Mouse (Mus musculus): ENCODE data around the gene Ccl2. TPM values are rescaled to one million over a fixed set of nuclear protein-coding genes. Genes with fewer than 3 reads are reported as not detected.

The Ccl2 gene
- 2.3 and 2.4 TPM in 2 replicates for polyA plus RNA-seq (2014; fragmentation: Nextera tagmentation; extraction: Ambion mirVana)

DNA sequence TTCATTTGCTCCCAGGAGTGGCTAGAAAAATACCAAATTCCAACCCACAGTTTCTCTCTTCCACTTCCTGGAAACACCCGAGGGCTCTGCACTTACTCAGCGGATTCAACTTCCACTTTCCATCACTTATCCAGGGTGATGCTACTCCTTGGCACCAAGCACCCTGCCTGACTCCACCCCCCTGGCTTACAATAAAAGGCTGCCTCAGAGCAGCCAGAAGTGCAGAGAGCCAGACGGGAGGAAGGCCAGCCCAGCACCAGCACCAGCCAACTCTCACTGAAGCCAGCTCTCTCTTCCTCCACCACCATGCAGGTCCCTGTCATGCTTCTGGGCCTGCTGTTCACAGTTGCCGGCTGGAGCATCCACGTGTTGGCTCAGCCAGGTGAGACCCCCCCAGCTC lies at the start of gene Ccl2:
Ccl2 (plus strand) TSS at position 216 of the 400 bp plus-strand sequence.
- Histone ChIP-seq H3K9ac (ENCODE audit: low read depth, low read length) (no peak within 1 kb of the TSS), H3K9me3 (ENCODE audit: control insufficient read depth, low read length) (no peaks in the 10 kb centered on the region), H3K4me3 (ENCODE audit: low read depth, low read length) (no peak within 1 kb of the TSS), H3K4me1 (replicated peaks; ENCODE audit: control insufficient read depth, insufficient read depth, low read length) (no peaks in the 10 kb centered on the region), H3K4me2 (replicated peaks; ENCODE audit: low read depth, low read length) (no peak within 1 kb of the TSS), H3K27me3 (ENCODE audit: control insufficient read depth, insufficient read depth, low read length) (no peaks in the 10 kb centered on the region), H3K27ac (ENCODE audit: low read depth, low read length) (no peak within 1 kb of the TSS), H3K36me3 (ENCODE audit: control insufficient read depth, insufficient read depth, low read length) (no peaks in the 10 kb centered on the region)
- 35% methylated on average over 5 of the region's 5 CpGs for WGBS
- no peak for DNase-seq (ENCODE audit: low spot score)
- no peak for ATAC-seq (ENCODE audit: low FRiP score)

DNA sequence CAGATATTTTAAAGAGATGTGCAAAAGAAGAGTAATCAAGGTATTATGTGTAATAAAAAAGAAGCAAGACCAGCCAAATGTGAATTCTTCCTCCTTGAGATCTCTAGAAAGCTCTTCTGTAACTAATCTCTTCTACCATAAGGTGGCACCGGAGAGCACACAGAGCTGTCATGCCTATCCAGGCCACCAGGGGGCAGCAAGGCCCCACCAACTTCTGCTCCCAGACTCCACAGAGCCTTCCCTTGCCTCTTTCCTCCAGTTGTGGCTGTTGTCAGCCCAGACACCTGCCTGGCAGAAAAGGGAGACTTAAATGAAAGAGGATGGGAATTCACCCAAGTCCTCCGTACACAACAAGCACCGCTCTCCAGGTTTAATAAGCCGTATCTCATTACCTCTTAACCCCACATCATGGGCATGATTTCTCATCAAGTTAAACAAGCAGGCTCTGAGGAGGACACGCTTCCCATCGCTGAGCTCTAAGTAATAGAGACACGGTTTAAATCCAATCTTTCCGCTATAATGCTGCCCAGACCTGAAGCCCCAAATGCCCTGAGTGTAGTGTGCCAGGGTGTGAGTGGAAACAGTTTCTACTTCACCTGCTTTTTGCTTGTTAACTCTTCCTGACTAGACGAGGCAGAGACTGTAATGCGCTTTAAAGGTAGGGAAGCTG lies 39.1 kb upstream of the Ccl2 start:
- WGBS: 73% methylated on average over 10 of the region's 10 CpGs

DNA sequence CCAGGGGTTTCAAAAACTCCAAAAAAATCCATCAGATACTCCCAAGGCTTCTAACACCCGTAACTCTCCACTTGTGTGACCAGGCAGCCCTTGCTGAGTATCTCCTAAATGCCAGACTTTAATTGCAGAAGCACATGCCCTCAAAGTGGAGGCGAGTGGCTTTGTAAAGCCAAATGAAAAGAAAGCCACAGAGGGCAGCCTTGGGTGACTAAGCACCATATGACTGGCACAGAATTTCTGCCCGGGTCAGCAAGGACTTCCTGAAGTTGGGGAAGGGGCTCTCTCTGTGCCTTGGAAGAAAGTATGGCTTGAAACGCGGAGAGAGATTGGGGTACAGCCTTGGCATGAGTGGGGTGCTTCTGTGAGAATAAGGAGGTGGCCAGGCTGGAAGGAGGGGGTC lies 38.3 kb upstream of the Ccl2 start:
- Histone ChIP-seq H3K9ac (ENCODE audit: low read depth, low read length) (no peak overlapping the region), H3K4me2 (replicated peaks; ENCODE audit: low read depth, low read length) (no peak overlapping the region), H3K27ac (ENCODE audit: low read depth, low read length) (no peak overlapping the region), H3K4me3 (ENCODE audit: low read depth, low read length) (no peak overlapping the region), H3K4me1 (replicated peaks; ENCODE audit: control insufficient read depth, insufficient read depth, low read length) (no peaks in the 10 kb centered on the region), H3K36me3 (ENCODE audit: control insufficient read depth, insufficient read depth, low read length) (no peaks in the 10 kb centered on the region), H3K9me3 (ENCODE audit: control insufficient read depth, low read length) (no peaks in the 10 kb centered on the region), H3K27me3 (ENCODE audit: control insufficient read depth, insufficient read depth, low read length) (no peaks in the 10 kb centered on the region)
- no peak for DNase-seq (ENCODE audit: low spot score)
- 93% methylated on average over 5 of the region's 5 CpGs for WGBS
- ATAC-seq (ENCODE audit: low FRiP score): no peak

More for the DNA sequence above, 39.1 kb upstream of the Ccl2 start:
- no peaks in the 10 kb centered on the region for H3K36me3 ChIP-seq (ENCODE audit: control insufficient read depth, insufficient read depth, low read length)
- no peak for ATAC-seq (ENCODE audit: low FRiP score)
- no peak overlapping the region for H3K4me3 ChIP-seq (ENCODE audit: low read depth, low read length)
- peak; percentile 87 for DNase-seq (ENCODE audit: low spot score)
- no peak overlapping the region for H3K27ac ChIP-seq (ENCODE audit: low read depth, low read length)
- no peaks in the 10 kb centered on the region for H3K27me3 ChIP-seq (ENCODE audit: control insufficient read depth, insufficient read depth, low read length)
- no peak overlapping the region for H3K9ac ChIP-seq (ENCODE audit: low read depth, low read length)
- H3K9me3 ChIP-seq (ENCODE audit: control insufficient read depth, low read length): no peaks in the 10 kb centered on the region
- no peaks in the 10 kb centered on the region for H3K4me1 ChIP-seq (replicated peaks; ENCODE audit: control insufficient read depth, insufficient read depth, low read length)
- H3K4me2 ChIP-seq (replicated peaks; ENCODE audit: low read depth, low read length): no peak overlapping the region

DNA sequence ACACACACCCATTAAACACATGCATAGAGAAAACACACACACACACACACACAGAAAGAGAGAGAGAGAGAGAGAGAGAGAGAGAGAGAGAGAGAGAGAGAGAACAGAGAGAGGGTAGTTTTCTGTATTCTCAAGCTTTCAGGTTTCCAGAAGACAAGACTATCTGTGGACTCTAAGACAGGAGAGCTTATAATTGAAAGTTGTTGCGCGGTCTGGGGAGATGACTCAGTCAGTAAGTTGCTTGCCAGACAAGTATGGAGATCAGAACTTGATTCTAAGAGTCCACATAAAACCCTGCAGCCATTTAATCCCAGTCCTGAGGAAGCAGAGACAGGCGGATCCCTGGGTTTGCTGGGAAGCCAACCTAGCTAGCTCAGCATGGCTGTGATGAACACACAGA lies 36.7 kb upstream of the Ccl2 start:
- ATAC-seq (ENCODE audit: low FRiP score) (no peak), DNase-seq (ENCODE audit: low spot score) (no peak)
- Histone ChIP-seq H3K9ac (ENCODE audit: low read depth, low read length) (no peak overlapping the region), H3K27ac (ENCODE audit: low read depth, low read length) (no peak overlapping the region), H3K27me3 (ENCODE audit: control insufficient read depth, insufficient read depth, low read length) (no peaks in the 10 kb centered on the region), H3K9me3 (ENCODE audit: control insufficient read depth, low read length) (no peaks in the 10 kb centered on the region), H3K36me3 (ENCODE audit: control insufficient read depth, insufficient read depth, low read length) (no peaks in the 10 kb centered on the region), H3K4me1 (replicated peaks; ENCODE audit: control insufficient read depth, insufficient read depth, low read length) (no peaks in the 10 kb centered on the region), H3K4me2 (replicated peaks; ENCODE audit: low read depth, low read length) (no peak overlapping the region), H3K4me3 (ENCODE audit: low read depth, low read length) (no peak overlapping the region)
- WGBS: 87% methylated on average over 3 of the region's 3 CpGs

DNA sequence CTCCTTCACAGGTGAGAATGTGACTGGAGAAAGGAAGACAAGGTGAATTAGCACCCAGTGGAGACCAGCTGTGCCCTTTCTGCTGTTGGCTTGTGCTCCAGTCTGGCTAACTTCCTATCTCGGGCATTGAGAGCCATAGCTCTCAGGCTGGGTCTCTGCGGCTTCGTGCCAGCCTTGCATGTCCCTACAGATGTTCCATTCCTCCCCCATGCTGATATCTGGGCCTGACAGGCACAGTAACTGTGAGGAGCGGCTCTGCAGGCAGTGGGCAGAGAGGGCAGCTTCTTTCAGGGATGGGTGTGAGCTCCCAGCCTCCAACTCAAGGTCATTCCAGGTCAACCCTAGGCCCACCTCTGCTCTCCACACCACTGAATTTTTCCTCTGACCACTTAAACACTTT lies 35.9 kb upstream of the Ccl2 start:
- no peaks in the 10 kb centered on the region for H3K9me3 ChIP-seq (ENCODE audit: control insufficient read depth, low read length)
- no peak for ATAC-seq (ENCODE audit: low FRiP score)
- WGBS: 80% methylated on average over 4 of the region's 4 CpGs

DNA sequence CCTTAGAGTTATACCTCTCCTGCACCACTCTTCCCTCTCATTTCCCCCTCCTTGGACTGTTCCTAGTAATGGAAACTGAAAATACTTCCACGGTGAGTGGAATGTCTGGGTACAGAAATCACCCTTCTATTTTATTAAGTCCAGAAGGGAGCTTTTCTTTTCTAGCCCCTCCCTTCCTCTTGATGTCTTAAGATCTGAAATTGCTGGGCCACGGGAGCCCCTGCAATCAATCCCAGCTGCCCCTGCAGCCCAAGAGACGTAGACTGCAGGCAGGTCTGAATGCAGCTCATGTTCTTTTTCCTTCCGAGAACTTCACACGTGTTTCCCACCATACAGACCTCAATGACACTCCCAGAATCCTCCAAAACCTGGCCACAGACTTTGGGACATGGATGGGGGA lies 34.8 kb upstream of the Ccl2 start:
- 65% methylated on average over 5 of the region's 5 CpGs for WGBS
- Histone ChIP-seq H3K9me3 (ENCODE audit: control insufficient read depth, low read length) (no peaks in the 10 kb centered on the region), H3K4me2 (replicated peaks; ENCODE audit: low read depth, low read length) (no peak overlapping the region), H3K4me3 (ENCODE audit: low read depth, low read length) (no peak overlapping the region), H3K27ac (ENCODE audit: low read depth, low read length) (no peak overlapping the region), H3K36me3 (ENCODE audit: control insufficient read depth, insufficient read depth, low read length) (no peaks in the 10 kb centered on the region), H3K27me3 (ENCODE audit: control insufficient read depth, insufficient read depth, low read length) (no peaks in the 10 kb centered on the region), H3K9ac (ENCODE audit: low read depth, low read length) (no peak overlapping the region), H3K4me1 (replicated peaks; ENCODE audit: control insufficient read depth, insufficient read depth, low read length) (no peaks in the 10 kb centered on the region)
- DNase-seq (ENCODE audit: low spot score): no peak
- ATAC-seq (ENCODE audit: low FRiP score): no peak

More for the DNA sequence above, 35.9 kb upstream of the Ccl2 start:
- no peak overlapping the region for H3K4me3 ChIP-seq (ENCODE audit: low read depth, low read length)
- H3K4me2 ChIP-seq (replicated peaks; ENCODE audit: low read depth, low read length): no peak overlapping the region
- H3K27ac ChIP-seq (ENCODE audit: low read depth, low read length): no peak overlapping the region
- H3K9ac ChIP-seq (ENCODE audit: low read depth, low read length): no peak overlapping the region
- no peaks in the 10 kb centered on the region for H3K36me3 ChIP-seq (ENCODE audit: control insufficient read depth, insufficient read depth, low read length)
- DNase-seq (ENCODE audit: low spot score): no peak
- H3K27me3 ChIP-seq (ENCODE audit: control insufficient read depth, insufficient read depth, low read length): no peaks in the 10 kb centered on the region
- no peaks in the 10 kb centered on the region for H3K4me1 ChIP-seq (replicated peaks; ENCODE audit: control insufficient read depth, insufficient read depth, low read length)

DNA sequence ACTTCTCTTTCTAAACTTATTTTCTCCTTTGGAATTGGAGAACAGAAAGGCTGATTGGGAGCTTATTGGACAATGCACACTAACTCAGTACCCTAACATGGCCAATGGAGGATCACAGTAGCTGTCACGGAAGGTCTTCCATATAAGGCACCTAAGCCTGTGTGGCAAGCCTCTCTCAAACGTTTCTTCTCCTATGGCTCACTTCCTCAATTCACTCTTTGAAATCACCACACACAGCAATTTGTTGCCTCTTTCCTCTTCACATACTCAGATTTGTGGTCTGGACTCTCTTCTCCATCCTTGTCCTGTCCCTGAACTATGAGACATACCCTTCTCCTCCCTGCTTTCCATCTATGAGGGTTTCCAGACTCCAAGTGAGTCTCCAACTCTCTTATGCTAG lies 30.6 kb upstream of the Ccl2 start:
- no peak overlapping the region for H3K9ac ChIP-seq (ENCODE audit: low read depth, low read length)
- no peak overlapping the region for H3K27ac ChIP-seq (ENCODE audit: low read depth, low read length)
- no peak for DNase-seq (ENCODE audit: low spot score)
- H3K27me3 ChIP-seq (ENCODE audit: control insufficient read depth, insufficient read depth, low read length): no peaks in the 10 kb centered on the region
- H3K4me1 ChIP-seq (replicated peaks; ENCODE audit: control insufficient read depth, insufficient read depth, low read length): no peaks in the 10 kb centered on the region
- ATAC-seq (ENCODE audit: low FRiP score): no peak
- no peaks in the 10 kb centered on the region for H3K36me3 ChIP-seq (ENCODE audit: control insufficient read depth, insufficient read depth, low read length)
- no peak overlapping the region for H3K4me2 ChIP-seq (replicated peaks; ENCODE audit: low read depth, low read length)
- no peaks in the 10 kb centered on the region for H3K9me3 ChIP-seq (ENCODE audit: control insufficient read depth, low read length)
- H3K4me3 ChIP-seq (ENCODE audit: low read depth, low read length): no peak overlapping the region
- WGBS: 81% methylated on average over 2 of the region's 2 CpGs

DNA sequence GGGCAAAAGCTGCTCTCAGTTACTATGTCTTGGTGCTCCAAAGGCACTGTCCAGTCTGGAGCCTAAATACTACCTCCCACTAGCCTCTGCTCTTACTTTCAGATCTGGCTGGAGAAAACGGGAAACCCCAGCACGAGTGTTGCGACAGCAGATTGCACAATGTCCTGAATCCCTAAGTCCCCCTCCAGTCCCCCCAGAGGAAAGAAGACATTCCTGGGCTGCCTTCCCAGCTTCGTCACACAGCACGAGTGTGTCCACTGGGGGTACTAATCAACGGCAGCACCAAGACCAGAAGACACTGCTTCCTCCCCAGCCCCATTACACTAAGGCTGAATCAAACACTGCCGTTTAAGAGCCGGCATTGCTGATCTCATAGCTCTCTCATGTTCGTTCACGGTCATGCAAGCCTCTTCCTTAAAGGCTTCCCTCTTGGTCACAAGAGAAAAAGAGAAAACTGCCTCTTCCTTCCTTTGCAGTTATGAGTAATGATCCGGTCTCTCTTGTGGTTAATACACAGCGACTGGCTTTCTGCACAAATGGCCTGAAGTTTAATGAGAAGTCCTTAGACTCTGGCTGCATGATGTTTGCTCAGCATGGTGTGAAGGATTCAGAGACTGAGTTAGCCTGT lies 28.5 kb upstream of the Ccl2 start:
- Histone ChIP-seq H3K4me1 (replicated peaks; ENCODE audit: control insufficient read depth, insufficient read depth, low read length) (no peaks in the 10 kb centered on the region), H3K4me2 (replicated peaks; ENCODE audit: low read depth, low read length) (no peak overlapping the region), H3K36me3 (ENCODE audit: control insufficient read depth, insufficient read depth, low read length) (no peaks in the 10 kb centered on the region), H3K9ac (ENCODE audit: low read depth, low read length) (no peak overlapping the region), H3K9me3 (ENCODE audit: control insufficient read depth, low read length) (no peaks in the 10 kb centered on the region), H3K27me3 (ENCODE audit: control insufficient read depth, insufficient read depth, low read length) (no peaks in the 10 kb centered on the region), H3K4me3 (ENCODE audit: low read depth, low read length) (no peak overlapping the region), H3K27ac (ENCODE audit: low read depth, low read length) (no peak overlapping the region)
- ATAC-seq (ENCODE audit: low FRiP score): no peak
- DNase-seq (ENCODE audit: low spot score): no peak
- 68% methylated on average over 12 of the region's 12 CpGs for WGBS

DNA sequence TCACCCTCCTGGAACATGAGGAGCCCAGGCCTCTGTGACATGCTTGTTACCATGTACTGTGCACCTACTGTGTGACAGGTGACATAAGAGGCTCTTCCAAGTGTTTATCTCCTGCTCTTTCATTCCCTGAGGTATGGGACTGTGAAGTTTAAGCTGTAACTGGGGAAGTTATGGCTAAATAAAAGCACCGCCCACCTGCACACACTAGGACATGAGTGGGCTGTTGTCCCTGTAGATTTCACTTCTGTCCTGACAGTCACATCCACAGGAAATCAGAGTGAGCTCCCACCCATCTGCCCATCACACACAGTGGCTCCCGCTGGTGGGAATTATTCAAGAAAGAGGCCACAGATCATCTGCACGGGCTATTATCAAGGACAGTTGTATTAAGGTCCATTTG lies 25.3 kb upstream of the Ccl2 start:
- Histone ChIP-seq H3K36me3 (ENCODE audit: control insufficient read depth, insufficient read depth, low read length) (no peaks in the 10 kb centered on the region), H3K27me3 (ENCODE audit: control insufficient read depth, insufficient read depth, low read length) (no peaks in the 10 kb centered on the region), H3K4me3 (ENCODE audit: low read depth, low read length) (no peak overlapping the region), H3K9me3 (ENCODE audit: control insufficient read depth, low read length) (no peaks in the 10 kb centered on the region), H3K9ac (ENCODE audit: low read depth, low read length) (no peak overlapping the region), H3K4me1 (replicated peaks; ENCODE audit: control insufficient read depth, insufficient read depth, low read length) (no peaks in the 10 kb centered on the region), H3K27ac (ENCODE audit: low read depth, low read length) (no peak overlapping the region), H3K4me2 (replicated peaks; ENCODE audit: low read depth, low read length) (no peak overlapping the region)
- no peak for ATAC-seq (ENCODE audit: low FRiP score)
- no peak for DNase-seq (ENCODE audit: low spot score)
- 91% methylated on average over 3 of the region's 3 CpGs for WGBS

All from hindbrain, embryonic 11.5 days (tissue).